Mouse (Mus musculus) gonadal fat pad, adult 2 months (tissue): ENCODE data around the gene Neurod4. TPM values are rescaled to one million over a fixed set of nuclear protein-coding genes. Genes with fewer than 3 reads are reported as not detected.
"Not testable (repeated sequence)": the region's sequence is repeated elsewhere in the genome, so short reads cannot be mapped to it uniquely, and the experiment has no call there.

ENCODE experiments used
- DNase-seq: peaks from one replicate; pipeline ENCODE4 v3.0.0-alpha.2; 2012; ENCODE audit warnings: low read depth
- polyA plus RNA-seq: library from polyadenylated mRNA; depleted of rRNA; stranded (reverse); fragments of >200 nt; gene quantifications from 2 replicates; pipeline ENCODE4 v1.2.3, GENCODE M21; 2012; rRNA removed

Neurod4 gene
- polyA plus RNA-seq = not detected in 2 replicates

GRCm38 (mm10) chr10:130280066-130280465 lies at the start of gene Neurod4:
Gene Neurod4, minus strand, starts transcription at chr10:130280240.
- no peak for DNase-seq

DNA sequence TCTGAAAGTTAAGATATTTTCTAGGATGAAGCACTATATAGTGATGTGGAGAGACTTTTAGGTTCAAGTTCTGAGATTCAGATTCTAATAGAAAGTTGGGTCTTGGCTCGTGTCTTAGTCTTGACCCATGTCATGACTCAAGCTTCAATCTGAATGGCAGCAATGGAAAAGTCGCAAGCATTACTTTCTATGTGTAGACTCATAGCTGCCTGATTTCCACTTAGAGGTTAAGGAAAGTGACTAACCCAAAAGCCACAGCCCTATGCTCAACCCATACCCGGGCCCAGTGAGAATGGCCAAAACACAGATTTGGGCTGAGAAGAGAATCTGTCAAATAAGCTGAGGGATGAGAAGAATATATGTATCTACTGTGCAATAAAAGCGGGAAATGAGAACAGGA lies 44.2 kb upstream of the Neurod4 start:
- no peak for DNase-seq

GRCm38 (mm10) chr10:130322637-130323036 lies 42.6 kb upstream of the Neurod4 start, which contains the start of gene Tespa1:
Gene Tespa1, plus strand, starts transcription at chr10:130322870.
- no peak for DNase-seq

- DNase-seq = no peak
These were observed 42.0 kb upstream of the Neurod4 start for GRCm38 (mm10) chr10:130322062-130322461.

GRCm38 (mm10) chr10:130320715-130321114 lies 40.7 kb upstream of the Neurod4 start:
- DNase-seq = no peak

DNA sequence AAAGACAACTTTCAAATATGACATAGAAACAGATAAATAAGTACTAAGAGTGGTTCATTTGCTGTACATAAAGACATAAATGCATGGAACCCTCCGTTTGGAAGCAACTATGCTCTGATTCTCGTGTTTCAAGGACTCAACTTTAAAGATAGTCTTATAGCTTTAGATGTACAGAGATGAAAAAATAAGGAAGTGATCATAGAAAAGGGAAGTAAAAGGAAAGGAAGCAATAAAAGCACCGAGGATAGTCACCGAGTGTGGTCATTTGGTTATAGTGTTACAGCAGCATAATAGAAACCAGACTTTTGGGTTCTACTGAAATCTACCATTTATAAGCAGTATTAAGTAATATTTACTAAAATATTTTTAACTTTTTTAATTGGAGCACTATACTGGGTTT lies 38.7 kb upstream of the Neurod4 start:
- no peak for DNase-seq

GRCm38 (mm10) chr10:130315846-130316245 lies 35.8 kb upstream of the Neurod4 start:
- DNase-seq = no peak

DNA sequence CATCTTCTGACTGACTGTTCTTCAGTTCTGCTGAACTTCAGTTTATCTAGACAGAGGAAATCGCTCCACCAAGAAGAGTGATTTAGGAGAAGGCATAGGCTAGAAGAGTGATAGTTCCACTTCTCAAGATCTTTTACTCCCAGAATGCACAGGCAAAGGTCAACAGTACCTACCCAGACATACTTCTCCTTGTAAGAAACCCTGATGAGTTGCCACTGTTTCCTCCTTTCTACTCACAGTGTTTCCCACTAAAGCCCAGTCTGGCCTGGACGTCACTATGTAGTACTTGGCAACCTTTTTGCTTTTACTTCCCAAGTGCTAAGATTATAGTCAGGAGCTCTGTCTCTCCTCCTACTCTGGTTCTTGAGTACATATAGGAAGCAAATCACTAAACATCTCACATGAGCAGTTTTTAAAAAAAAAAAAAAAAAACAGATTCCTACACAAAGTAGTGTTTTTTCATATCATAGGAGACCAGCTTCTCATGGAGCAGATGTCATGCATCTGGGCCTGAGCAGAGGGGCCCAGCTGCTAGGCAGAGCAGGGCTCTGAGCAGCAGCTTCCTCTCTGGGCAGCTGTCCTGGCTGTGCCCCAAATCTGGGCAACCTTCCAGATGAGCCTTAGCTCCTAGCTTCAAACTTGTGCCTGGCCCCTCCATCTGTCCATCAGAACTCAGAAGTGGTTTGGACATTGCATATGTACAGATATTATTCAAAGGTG lies 34.2 kb upstream of the Neurod4 start:
- no peak for DNase-seq

DNA sequence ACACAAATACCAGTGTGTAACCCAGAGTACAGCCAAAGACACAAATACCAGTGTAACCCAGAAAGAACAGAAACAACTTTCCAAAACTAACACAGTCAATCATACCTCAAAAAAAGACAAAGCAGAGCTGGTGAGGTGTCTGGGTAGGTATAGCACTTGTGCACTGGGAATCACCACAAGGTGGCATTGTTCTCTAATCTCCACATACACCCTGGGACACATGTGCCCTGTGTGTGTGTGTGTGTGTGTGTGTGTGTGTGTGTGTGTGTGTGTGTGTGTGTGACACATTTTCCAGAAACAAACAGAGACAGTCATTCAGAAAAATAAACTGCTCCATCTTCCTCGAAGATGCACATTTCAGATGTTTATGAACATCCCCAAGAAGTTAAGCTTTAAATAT lies 33.5 kb upstream of the Neurod4 start:
- DNase-seq = no peak

- no peak for DNase-seq
These were observed 31.6 kb upstream of the Neurod4 start for GRCm38 (mm10) chr10:130311534-130312227.

DNA sequence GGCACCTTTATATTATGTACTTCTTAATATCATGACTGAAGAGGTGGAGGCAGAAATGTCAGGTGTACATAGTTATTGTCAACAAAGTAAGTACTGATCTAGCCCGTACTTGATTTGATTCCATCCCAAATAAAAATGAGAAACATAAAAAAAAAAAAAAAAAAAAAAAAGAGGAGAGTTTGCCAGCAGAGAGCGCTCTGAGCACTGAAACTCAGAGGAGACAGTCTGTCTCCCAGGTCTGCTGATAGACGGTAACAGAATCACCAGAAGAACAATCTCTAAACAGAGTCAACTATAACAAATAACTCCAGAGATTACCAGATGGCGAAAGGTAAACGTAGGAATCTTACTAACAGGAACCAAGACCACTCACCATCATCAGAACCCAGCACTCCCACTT lies 24.1 kb upstream of the Neurod4 start:
- not testable (repeated sequence) for DNase-seq

GRCm38 (mm10) chr10:130298748-130299147 lies 18.7 kb upstream of the Neurod4 start:
- DNase-seq = not testable (repeated sequence)

DNA sequence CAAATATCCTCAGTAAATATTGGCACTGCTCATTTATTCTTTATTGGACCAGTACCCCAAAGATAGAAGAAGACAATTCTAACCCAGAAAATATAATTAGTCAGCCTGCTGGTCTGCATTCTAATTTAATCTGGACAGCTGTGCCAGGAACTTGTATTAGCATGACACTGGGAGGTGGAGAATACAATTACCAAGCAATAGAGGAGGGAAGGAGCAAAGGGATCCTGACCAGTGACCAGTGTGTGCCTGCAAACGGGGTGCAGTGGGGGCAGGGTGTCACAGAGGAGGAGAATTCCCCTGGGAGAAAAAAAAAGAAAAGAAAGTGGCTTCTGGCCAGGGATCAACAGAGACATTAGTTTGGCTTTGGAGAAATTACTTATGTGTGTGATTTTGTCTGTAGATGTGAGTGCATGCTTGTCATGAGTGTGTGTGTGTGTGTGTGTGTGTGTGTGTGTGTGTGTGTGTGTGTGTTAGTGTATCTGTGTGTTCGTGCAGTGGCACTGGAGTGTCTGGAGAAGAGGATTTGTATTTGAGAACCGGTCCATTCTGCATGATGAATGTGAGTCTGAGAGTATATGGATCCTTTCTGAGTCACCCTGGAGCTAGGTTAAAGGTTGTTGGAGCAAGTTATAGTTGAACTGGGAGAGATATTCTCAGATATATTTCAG lies 13.8 kb upstream of the Neurod4 start:
- DNase-seq = no peak

- DNase-seq = no peak
These were observed 8.0 kb upstream of the Neurod4 start for GRCm38 (mm10) chr10:130288007-130288406.

DNA sequence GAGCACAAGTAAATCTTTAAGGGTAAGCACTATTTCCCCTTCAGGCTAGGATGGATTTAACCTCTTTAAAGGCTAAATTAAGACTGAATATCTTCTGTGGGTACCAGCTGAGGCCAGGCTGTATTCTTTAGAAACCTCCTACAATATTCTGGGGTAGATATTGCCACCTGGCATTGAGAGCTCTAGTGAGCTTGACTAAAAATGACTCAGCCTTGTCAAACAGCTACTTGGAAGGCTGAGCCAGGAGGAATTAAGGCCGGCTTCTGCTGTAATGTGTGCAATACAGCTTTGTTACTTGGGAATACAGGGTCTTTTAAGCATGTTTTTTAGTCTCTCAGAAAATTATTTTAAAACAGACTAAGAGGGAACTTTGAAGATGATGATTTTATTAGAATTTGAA lies 7.2 kb upstream of the Neurod4 start:
- DNase-seq = no peak

- no peak for DNase-seq
These were observed 2.0 kb upstream of the Neurod4 start for GRCm38 (mm10) chr10:130281982-130282449.

- DNase-seq = no peak
These were observed 3.5 kb downstream of the Neurod4 start for GRCm38 (mm10) chr10:130276496-130276895.

DNA sequence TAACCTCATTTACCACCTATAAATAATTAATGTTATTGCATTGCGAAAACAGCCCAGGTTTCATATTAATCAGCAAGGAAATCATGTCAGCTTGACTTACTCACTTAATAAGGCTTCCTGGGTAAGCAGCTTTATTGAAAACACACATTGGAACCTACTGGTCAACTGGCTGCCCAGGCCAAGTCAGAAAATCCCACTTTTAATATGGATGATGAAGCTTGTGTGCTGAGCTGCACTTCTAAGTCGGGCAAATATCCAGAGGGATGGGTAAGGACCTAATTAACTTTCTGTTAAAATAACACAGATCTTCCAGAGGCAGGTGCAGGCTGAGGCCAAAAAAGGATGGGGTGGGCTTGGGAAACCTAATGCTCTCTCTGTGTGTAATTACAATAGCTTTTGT lies 4.3 kb downstream of the Neurod4 start:
- DNase-seq = no peak

DNA sequence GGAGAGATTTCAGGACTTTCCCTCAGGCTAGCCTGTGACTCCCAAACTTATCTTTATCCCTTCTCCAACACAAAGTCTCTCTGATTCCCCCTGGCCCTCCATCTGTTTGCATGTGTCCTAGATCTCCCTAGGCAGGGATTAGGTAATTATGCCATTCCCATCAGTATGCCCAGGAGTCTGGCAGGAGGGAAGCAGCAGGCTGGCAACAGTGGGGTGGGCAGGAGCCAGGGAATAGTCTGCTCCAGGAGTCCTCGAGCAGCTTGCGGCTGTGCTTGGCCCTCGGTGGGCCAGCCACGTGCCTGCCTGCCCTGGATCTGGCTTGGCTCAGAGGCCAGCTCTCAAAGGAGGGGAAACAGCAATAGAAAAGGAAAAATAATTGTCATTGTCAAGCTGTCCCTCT lies 16.8 kb downstream of the Neurod4 start:
- no peak for DNase-seq

GRCm38 (mm10) chr10:130259483-130259882 lies 20.6 kb downstream of the Neurod4 start:
- DNase-seq = no peak

GRCm38 (mm10) chr10:130244271-130244670 lies 35.8 kb downstream of the Neurod4 start:
- no peak for DNase-seq
